ENCODE assay signal across 23 mouse cellular contexts in the genomic region with DNA sequence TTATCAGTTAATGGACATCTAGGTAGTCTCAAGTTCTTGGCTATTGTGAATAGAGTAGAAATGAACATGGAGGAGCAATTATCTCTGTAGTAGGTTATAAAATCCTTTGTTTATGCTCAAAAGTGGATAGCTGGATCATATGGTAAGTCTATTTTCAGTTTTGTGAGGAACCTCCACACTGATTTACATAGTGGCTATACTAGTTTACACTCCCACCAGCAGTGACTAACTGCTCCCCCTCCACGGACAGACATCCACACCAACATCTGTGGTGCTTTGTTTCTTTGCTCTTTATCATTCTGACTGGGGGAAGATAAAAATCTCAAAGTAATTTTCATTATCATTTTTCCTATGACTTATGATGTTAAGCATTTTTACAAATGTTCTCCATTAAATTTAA. TPM values are rescaled to one million over a fixed set of nuclear protein-coding genes. Genes with fewer than 3 reads are reported as not detected.
DNase-seq lines count a peak whose midpoint lies in the region.
"Had no signal": no experiment of that assay in that cellular context is flagged by ENCODE, and none has a peak within 500 bp of the region (broad histone marks: within the 10 kb centered on the region; RNA-seq: fewer than 3 reads in every experiment).

No protein-coding gene starts in this region.

- intact Hi-C loops in left cerebral cortex, postnatal 25 days (cut with DNase I): loop anchor here (5.0 kb wide), 3 partner anchors 52 to 153 kb away; no protein-coding TSS in a partner anchor

- DNase-seq in frontal cortex, adult 2 months (ENCODE audit: extremely low spot score in 1 of 2, low spot score in 1 of 2): peak; percentile 19 to 44
- no peak for DNase-seq in frontal cortex, postnatal 25 days (ENCODE audit: low spot score in 2 of 2)
- peak; percentile 6 to 78 for DNase-seq in left cerebral cortex, postnatal 25 days (ENCODE audit: low spot score in 2 of 2)
- DNase-seq in left cerebral cortex, adult 11 months (ENCODE audit: low spot score): no peak
- peak; percentile 4 to 12 for DNase-seq in right cerebral cortex, postnatal 36 days (ENCODE audit: low spot score in 2 of 2)
- DNase-seq in right cerebral cortex, postnatal 14 days: no peak
- DNase-seq in heart, adult 11 months: no peak
- DNase-seq: adrenal gland, postnatal 10 days; adrenal gland, postnatal 36 days; B cell, adult 2 months; cerebellum, adult 11 months; cerebellum, adult 2 months; cerebellum, adult 9-11 months; cerebellum, postnatal 25 days; forebrain, postnatal 0 days; gastrocnemius, postnatal 25 days; heart, adult 2 months; heart, postnatal 14 days; heart, postnatal 4 days had no signal

RNA-seq across cellular contexts. Expression of a gene that starts 55.1 kb away (rescaled TPM):
- 57.7 and 66.1 TPM in 2 replicates for polyA plus RNA-seq in frontal cortex, adult 2 months (2012; rRNA removed)
- total RNA-seq in left cerebral cortex, postnatal 25 days (2021): 10 to 100 TPM; 77.3 to 82.6 TPM
- total RNA-seq: CH12.LX; common myeloid progenitor, adult 5-6 weeks had no signal
- polyA plus RNA-seq: G1E, Patski had no signal

Comparison
In these comparisons a context has a peak if more than half of its experiments do, and no peak if none do; other contexts are left out.
1. DNase-seq: peak in frontal cortex, adult 2 months (2 of 2), left cerebral cortex, postnatal 25 days (2 of 2) and right cerebral cortex, postnatal 36 days (2 of 2); none in frontal cortex, postnatal 25 days (0 of 2), left cerebral cortex, adult 11 months (single experiment), right cerebral cortex, postnatal 14 days (single experiment) and heart, adult 11 months (single experiment).